Mouse (Mus musculus) urinary bladder, postnatal 4 days (tissue): ENCODE measurements around the gene Ankrd1.

Experiments used
- DNase-seq, 2 experiments: peaks; one replicate each; pipeline ENCODE4 v3.0.0; 2021 to 2022; ENCODE audit warnings: low spot score in 2 of 2

Gene Ankrd1

DNA sequence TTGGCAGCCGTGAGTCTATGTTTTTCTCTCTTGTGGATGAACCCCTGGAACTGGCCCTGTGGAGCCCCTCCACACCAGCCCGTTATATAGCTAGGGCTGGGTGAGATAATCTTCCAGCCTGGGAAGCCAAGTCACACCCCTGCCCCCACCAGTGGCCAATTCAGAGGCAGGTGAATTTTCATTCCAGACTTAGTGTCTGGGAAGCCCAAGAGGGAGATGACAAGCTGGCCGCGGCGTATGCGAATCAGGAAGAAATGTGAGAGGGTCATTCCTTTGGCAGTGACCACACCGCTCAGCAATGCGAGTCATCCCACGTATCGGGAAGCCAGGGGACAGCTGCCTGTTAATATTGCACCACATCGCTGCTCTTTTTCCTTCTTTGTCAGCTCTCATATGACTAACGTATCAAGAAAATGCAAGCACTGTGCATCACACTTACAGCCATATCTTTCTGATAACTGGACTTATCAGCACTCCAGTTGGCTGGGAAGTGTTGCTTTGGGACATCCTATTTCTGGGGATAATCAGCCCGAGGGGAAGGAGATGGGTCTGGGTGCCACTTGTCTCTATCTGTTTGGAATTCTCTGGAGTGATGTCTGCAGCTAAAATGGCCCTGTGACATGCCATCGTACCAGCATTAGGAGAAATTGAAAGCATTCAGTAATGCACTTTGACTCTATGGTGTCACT, at the start of gene Ankrd1:
Gene Ankrd1 (minus strand): TSS at position 317 of the 689 bp plus-strand sequence.
- no peak for DNase-seq

DNA sequence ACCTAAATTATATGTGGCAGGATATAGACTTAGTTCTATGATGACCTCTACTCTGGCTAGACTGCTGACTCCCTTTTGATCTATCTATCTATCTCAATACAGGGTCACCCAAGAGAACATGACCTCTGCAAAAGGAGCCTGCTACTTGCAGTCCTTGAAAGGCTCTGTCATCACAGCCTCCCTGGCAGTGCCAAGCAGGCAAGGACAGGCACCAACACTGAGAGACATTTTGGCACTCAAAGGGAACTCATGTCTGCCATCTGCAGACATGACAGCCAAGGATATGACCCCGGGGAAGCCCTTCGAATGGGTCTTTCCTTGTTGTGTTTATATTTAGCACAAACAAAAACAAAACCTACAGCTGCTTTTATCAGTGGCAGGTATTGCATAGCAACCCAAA, 49.2 kb upstream of the Ankrd1 start:
- DNase-seq: no peak

DNA sequence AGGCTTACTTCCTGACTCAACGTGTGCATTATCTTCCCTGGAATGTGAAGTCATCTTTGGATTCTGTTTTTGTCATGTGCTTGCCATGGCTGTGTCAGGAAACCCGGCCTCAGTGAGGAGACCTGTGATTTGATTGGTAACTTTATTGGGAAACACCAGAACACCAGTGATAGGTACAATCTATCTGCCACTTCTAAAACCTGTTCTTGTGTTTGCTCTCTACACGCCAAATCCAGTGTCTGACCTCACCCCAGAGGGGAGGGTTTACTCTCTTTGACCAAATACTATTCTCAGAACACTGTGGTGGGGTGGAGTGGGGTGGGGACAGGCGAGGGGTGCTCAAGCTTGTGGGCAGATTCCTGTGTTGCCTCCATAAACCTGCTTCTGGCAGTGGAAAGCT, 48.2 kb upstream of the Ankrd1 start:
- DNase-seq: no peak

DNA sequence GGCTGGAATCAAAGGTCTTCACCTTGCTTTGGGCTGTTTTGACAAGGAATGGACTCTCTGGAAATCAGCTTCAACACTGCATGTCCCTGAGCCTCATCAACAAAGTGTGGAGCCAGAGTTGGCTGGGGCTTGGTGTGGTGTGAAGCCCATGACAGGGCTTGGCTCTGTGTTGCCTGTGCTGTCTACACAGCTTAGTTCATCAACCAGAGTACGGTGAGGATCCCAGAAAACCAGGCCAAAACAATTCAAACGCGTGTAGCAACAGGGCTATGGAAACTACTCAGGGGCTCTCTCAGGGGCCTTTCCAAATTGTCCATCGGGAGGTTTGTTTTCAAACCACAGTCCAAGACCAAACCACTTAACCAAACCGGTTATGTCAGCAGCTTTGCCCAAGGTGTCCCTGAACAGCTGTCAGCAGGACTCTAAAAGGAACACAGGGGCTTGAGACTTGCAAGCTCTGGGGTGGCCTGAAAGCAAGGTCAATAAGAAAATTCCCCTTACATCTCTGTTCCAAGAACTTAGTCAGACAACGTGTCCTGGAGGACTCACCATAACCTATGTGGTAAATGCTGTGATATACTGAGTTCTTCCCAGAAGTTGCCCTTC, 47.5 kb upstream of the Ankrd1 start:
- DNase-seq: no peak

DNA sequence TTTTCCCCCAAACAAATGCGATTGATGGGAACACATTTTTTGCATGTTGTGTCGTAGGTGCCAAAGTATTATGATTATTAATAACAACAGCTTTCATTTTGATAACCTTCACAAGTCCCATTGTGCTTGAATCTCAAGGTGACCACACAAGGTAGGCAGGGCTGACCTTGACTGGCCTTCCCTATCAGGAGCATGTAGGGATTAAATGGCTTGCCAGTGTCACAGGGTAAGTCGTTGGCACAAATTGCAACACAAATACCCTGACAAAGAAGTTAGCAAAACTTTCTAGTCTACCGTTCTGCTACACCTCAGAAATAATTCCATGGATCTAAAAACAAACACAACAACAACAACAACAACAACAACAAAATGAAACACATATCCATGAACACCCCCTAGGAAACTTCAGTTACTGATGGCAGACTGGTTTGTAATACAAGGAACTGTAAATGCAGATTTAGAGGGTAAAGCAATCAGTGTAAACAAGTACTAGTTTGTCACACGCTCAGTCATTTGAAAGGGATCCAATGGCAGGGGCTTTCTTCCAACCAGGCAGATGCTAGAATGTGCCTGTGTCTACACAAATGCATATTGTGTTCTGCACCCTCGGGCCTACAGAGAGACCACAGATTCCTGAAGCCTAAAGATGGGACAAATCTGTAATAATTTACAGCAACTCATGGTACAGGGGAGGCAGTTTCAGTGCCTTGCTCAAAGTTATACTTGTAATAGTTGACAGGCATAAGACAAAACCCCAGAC, 46.7 kb upstream of the Ankrd1 start:
- DNase-seq: no peak

DNA sequence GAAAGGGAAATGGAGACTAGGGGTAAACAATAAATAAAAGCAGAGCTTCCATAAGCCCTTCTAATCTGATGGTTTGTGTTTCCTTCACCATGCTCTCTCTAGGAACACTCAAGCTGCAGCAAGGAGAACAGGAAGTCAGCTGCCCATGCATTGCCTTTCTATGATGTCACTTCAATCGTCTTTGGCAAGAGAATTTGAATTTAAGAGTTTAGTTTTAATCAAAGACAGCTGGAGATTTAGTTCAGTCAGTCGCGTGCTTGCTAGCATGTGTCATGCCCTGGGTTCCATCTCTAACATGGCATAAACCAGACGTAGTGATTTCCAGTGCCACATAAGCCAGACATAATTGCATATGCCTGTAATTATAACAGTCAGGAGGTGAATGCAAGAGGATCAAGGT, 45.5 kb upstream of the Ankrd1 start:
- DNase-seq: no peak

DNA sequence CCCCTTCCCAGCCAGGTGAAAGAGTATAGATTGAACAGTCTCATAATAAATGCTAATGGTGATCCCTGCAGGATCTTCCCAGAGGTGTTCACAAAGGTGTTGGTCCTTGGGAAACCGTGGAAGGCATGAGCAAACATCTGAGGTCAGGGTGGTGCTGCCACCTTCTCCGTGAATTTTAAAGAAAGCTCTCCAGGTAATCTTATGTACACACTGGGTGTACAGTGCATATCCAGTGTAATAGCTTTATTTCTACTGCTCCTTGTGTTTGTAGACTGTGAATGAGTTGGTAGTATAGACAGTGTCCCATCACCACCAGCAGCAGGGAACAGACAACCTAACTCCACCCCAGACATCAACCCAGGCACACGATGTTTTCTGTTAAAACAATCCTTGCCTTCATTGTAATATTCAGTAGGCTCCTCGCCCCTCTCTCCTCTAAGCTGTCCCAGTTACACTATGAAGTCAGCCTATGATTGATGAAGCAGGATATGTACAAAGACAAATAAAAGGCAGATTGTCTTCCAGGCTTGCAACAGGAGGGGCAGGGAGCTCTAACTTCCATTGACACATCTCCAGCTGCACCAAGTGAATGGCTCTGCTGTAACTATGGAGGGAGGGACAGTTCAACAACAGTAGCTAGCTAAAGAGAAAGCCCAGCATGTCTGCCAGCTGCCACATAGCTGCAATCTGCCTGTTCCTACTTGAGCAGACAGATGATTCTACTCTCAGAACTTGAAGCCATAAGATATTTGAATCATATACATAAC, 30.5 kb upstream of the Ankrd1 start:
- DNase-seq: no peak

DNA sequence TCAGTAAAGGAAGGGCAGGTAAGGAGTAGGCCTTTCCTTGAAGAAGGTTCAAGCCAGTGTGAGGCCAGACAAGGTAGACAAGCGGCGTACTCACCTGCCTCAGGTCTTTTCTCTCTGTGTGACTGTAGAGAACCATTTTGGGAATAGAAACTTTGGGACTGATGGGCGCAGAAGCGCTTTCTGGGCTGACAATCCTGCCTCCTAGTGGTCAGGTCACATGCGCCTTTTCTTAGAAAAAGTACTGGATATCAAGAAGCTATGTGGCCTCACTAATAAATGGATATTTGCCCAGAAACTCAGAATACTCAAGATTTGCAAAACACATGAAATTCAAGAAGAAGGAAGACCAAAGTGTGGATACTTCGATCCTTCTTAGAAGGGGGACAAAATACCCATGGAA, 28.7 kb upstream of the Ankrd1 start:
- DNase-seq: no peak

DNA sequence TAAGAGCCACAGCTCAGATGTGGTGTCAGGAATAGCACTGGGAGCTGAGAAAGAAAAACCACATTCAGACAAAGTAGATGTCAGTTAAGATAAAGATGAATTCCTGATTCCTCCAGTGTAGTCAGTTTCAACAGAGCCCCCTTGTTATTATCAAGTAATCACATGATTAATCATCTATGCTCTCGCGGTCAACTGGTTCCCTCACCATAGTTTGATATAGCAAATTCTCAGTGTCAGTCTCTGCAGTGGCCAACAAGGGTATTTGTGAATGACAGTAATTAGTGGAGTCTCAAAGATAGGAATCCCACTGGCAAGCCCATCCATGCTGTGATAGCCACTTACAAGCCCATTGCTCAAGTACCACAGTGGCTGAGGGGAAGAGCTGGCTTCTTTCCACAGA, 23.7 kb upstream of the Ankrd1 start:
- no peak for DNase-seq

DNA sequence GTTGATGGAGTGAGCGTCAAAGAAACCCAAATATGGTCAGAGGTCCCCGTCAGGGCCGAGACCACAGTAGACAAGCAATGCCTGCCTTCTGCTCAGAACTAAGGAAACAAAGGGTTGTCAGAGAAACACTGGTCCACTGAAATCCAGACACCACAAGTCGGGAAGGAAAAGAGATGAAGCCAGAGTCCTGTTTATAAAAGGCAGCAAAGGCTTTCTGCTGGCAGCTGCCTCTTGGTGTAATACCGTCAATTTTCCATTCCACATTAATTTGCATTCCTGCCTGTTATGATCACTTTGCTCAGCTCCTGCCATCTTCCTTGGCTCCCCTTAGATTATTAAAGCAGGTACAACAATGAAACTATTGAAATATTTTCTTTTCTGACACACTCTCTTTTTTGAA, 13.8 kb upstream of the Ankrd1 start:
- DNase-seq: no peak

DNA sequence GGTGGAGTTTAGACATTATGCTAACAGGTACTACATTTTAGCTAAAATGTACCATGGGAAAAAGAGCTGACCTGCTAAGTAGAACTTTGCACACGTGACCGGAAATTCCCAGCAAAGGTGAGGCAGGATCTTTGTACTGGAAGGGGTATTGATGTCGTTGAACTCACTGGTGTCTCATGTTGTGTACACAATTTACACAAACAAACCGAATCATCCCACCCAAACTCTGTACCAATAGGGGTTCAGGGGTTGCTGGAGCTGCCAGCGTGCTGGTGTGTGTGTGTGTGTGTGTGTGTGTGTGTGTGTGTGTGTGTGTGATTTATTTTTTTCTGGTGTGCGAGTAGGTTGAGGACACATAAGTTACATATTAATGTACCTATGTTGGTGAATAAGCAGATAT, 13.2 kb upstream of the Ankrd1 start:
- DNase-seq: no peak

DNA sequence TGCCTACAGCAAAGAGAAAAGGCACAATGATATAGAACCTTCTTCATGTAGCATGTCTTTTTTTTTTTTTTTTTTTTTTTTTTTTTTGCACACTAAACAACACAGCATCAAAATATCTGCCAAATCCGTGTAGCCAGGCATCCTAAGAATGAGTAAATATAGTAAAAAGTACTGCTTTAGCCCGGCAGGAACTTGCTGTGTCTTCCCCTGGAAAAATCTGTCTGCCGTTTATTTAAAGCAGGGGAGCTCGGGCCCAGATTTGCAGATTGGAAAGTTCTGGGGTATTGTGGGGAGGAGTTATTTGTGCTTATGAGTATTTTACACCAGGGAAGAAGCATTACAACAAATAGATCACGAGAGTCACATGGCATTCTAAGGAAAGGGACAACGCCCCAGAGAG, 12.1 kb upstream of the Ankrd1 start:
- DNase-seq: no peak

DNA sequence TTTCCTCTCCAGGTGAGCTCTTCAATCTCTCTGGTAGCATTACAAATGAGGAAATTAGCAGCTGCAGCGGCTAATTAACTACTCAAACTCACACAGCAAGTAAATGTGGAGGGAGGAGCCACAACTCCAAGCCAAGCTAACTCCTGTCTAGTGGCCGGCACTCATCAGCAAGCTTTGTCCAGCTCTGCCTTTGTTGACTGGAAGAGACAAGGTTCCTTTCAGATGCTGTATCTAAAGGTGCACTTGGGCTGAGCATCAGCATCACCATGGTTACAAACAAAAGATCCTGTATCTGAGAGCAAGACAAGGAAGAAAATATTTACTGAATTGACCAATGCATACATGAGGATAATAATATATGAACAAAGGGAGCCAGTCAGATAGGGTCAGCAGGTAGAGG, 10.3 kb upstream of the Ankrd1 start:
- no peak for DNase-seq

DNA sequence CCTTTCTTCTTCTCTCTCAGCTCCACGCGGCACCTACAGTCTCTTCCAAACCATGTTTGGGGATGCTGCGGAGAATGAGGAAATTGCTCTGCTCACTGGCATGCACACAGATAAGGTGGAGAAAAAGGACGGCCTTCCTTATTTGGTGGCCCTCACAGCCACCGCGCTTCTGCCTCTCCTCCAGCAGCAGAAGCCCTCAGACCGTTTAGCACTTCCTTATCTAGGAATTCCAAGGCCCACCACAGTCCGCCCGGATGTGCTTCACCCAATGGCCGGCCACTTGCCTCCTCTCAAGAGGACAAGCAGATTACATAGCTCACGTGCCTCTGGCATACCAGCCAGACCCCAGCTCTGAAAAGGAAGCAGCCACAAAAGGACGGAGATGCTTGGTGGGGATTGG, 9.7 kb upstream of the Ankrd1 start:
- DNase-seq: peak in 1 of 2 experiments; percentile 21

DNA sequence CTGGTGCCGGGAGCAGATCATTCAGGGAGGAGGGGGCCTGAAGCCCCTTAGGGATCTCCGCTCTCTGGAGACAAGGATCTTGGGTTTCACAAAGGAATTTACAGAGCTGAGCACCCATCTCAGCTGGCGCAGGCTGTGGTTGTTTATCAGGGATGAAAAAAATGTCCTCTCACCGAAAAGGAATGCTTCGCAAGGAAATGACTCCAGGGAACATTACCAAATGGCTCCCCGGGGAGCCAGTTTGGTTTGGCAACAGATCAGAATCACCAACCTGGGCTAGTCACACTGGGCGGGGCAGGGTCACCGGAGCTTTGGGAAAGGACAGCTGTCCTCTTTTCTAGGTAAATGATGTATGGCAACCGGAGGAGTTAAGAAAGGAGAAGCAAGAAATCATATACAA, 9.3 kb upstream of the Ankrd1 start:
- DNase-seq: no peak

DNA sequence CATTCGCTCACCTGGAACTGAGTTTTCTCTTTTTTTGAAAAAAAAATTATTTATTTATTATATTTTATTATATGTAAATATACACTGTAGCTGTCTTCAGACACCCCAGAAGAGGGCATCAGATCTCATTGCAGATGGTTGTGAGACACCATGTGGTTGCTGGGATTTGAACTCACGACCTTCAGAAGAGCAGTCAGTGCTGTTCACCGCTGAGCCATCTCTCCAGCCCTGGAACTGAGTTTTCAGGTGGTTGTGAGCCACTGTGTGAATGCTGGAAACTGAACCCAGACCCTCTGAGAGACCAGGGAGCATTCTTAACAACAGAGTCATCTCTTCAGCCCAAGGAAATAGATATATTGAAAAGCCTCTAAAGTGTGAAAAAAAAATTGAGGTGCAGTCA, 8.5 kb upstream of the Ankrd1 start:
- no peak for DNase-seq

DNA sequence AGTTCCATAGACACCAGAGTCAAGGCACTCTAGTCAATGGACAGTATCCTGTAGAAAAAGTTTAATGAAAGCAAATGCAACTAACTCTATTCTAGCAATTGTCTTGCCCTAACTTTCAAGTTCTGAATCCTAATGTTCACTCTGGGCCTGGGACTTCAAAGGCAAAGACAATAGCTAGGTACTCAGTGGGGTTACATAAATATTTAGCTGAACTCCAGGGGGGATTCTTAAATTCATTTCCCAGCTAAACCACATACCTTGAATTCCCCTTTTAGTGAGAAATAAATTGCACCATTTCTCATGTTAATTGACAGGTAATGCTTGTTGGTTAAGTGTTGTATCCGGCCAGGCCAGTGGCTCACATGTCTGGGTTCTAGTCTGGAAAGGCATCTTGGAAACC, 4.3 kb upstream of the Ankrd1 start:
- no peak for DNase-seq

DNA sequence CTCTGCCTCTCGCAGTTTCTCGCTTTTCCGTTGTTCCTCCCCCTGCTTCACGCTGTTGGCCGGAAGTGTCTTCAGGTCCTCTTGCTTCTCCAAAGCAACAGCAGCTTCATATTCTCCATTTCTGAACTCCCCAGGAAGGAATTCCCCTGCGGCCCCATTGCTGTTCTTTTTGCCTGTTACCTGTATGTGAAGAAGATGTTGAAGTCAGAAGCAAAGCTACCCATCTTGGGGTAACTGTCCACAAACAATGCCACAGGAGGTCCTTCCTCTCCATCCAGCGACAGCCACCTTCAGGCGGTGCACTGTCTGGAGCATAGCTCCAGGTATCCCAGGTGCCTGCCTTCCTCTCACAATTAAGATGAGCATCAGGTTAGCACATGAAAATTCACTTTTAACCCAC, 680 bp downstream of the Ankrd1 start:
- no peak for DNase-seq

DNA sequence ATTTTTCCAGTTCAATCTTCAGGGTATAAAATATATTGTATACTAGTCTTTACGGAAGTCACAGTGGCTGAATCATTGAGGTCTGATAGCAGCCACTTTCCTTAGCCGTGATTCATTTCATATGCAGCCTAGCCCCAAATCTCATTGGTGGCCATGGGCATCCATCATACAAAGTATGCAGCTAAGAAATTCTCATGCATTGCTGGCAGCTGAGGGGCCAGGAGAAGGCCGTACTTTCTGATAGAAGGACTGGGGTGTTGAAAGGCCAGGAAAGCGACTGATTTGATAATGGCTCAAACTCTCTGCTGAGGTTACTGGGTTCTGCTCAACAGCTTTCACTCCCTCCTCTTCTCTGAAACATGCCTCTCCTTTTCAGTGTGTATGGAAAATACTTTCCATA, 3.7 kb downstream of the Ankrd1 start:
- DNase-seq: no peak

DNA sequence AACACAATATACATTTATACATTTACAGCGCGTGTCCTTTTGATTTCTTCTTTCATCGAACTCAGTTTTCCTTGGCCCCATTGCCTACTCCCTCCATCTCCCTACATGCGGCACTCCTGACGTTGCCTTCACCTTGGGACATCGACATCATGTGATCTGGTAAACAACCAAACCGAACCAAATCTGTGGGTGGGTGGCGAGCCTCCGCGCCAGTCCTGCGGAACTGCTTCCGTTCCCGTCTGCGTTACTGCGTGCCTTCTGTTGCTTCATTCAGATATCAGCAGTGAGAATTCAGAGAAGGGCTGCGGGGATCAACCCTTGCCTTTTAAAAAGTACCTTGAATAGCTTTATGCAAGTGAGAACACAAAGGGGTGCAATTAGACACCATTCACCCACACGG, 7.9 kb downstream of the Ankrd1 start:
- DNase-seq: no peak

DNA sequence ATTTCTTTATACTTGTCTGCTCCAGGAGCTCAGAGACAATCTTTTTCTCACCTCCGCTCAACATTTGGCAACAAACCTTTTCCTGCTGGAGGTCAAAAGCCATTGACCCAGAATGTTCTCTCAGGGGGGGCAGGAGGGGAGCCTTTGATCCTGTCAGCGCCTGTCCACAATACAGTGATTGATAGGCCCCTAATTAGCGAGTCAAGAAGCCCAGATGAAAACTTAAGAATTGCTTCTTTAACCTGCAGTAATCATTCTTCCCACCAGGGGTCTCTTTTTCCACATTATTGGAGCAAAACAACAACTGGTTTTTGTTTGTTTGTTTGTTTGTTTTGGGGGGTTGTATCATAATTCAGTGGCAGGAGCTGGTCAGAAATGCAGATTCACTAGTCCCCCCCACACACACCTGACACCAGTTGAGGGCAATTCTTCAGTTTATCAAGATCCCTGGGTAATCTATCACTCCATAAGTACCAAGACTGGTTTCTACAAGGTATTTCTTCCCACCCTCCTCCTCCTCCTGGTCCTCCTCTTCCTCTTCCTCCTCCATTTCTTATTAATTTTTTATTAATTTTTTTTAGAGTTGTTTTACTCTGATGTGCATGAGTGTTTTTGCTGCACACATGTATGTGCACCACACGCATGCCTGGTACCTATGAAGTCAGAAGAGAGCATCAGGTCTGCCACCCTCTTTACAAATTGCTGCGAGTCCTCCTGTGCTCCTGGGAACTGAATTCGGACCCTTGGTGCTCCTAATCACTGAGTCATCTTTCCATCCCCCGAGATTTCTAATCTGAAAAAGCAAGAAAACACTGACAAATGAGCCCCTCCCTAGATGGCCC, 8.6 kb downstream of the Ankrd1 start:
- no peak for DNase-seq

DNA sequence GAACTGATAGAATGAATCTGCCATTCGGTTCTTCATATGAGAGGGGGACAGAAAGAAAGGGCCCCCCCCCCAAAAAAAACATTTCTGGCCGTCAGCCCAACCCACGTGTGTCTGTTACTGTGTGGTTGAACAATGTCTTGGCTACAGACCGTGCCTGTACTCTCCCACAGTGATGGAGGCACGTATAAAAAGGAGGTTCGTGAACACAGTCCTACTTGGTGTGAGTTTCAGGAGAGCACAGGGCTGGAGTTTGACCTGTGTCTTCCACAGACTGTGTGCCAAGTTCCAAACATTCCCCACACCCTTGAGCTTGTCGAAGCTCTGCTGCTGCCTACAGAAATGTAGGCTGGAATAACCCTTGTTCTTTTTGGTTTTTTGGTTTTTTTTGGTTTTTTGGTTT, 9.4 kb downstream of the Ankrd1 start:
- DNase-seq: no peak
